Mouse (Mus musculus) liver, embryonic 14.5 days (tissue): Measurements from ENCODE around the gene Sarnp.

Experiments used
- CTCF ChIP-seq: IDR thresholded peaks from 2 replicates; pipeline ENCODE4 v1.5.1; 2016; ENCODE audit warnings: antibody characterized with exemption, low read depth, control low read depth
- EP300 ChIP-seq: IDR thresholded peaks from 2 replicates; pipeline ENCODE4 v1.6.1; 2016; ENCODE audit warnings: antibody characterized with exemption, low read depth

- no peak for TF ChIP-seq CTCF
- TF ChIP-seq EP300: no peak
Observed at GRCm38 (mm10) chr10:128911430-128911829, 94.3 kb downstream of the Sarnp start.
